8 mouse cellular contexts compared by ENCODE assay signal in genomic region chr8:107424597-107425229, GRCm38 (mm10). TPM values are rescaled to one million over a fixed set of nuclear protein-coding genes. Genes with fewer than 3 reads are reported as not detected.
DNase-seq lines count a peak whose midpoint lies in the region; ATAC-seq and TF ChIP-seq lines count a peak whose summit lies in the region.

Gene Nob1, minus strand, starts transcription at chr8:107425051.

- no peaks in the 10 kb centered on the region for H3K4me1 ChIP-seq in hindbrain, postnatal 0 days (ENCODE audit: insufficient read depth, low read length)

- intact Hi-C loops in gastrocnemius, adult 2 months (cut with DNase I) = loop anchor here (1.0 to 2.0 kb wide), 2 partner anchors 38 to 322 kb away; no protein-coding TSS in a partner anchor
- intact Hi-C loops in left cerebral cortex, adult 2 months (cut with DNase I) = loop anchor here (1.0 to 2.0 kb wide), 2 partner anchors 38 to 320 kb away; no protein-coding TSS in a partner anchor

- no peaks in the 10 kb centered on the region for H3K9me3 ChIP-seq in hindbrain, postnatal 0 days (ENCODE audit: low read length)

- peak within 1 kb of the TSS; percentile 70 for H3K4me2 ChIP-seq in hindbrain, postnatal 0 days (ENCODE audit: low read depth, low read length)

- H3K27me3 ChIP-seq in hindbrain, postnatal 0 days (ENCODE audit: insufficient read depth, low read length) = no peaks in the 10 kb centered on the region

- peak within 1 kb of the TSS; percentile 98 for H3K4me3 ChIP-seq in gastrocnemius, adult 2 months
- peak within 1 kb of the TSS; percentile 68 for H3K4me3 ChIP-seq in hindbrain, postnatal 0 days (ENCODE audit: low read length)
- peak within 1 kb of the TSS; percentile 77 for H3K4me3 ChIP-seq in left cerebral cortex, adult 2 months

- H3K27ac ChIP-seq in gastrocnemius, adult 2 months = peak within 1 kb of the TSS; percentile 87
- H3K27ac ChIP-seq in hindbrain, postnatal 0 days = peak within 1 kb of the TSS; percentile 71; the same call in 1 of the 2 replicates
- H3K27ac ChIP-seq in left cerebral cortex, adult 2 months = peak within 1 kb of the TSS; percentile 92

- H3K36me3 ChIP-seq in hindbrain, postnatal 0 days (ENCODE audit: insufficient read depth, low read length) = peaks cover 17% of the 10 kb centered on the region; the same call in 1 of the 2 replicates

- peak; percentile 99 for ATAC-seq in hindbrain, postnatal 0 days
- peak; percentile 98 for ATAC-seq in megakaryocyte, adult 5-6 weeks (ENCODE audit: poor library complexity, severe bottlenecking)

- no peak; the same call in 1 of the 2 replicates for TF ChIP-seq CTCF in gastrocnemius, adult 2 months (IDR thresholded peaks at IDR 0.05)
- TF ChIP-seq CTCF in hindbrain, postnatal 0 days (IDR thresholded peaks at IDR 0.05; ENCODE audit: low read depth) = peak; percentile 99
- no peak; the same call in none of the 2 replicates for TF ChIP-seq CTCF in left cerebral cortex, adult 2 months (IDR thresholded peaks at IDR 0.05)

- under 1% methylated on average over 50 of the region's 50 CpGs for WGBS in hindbrain, postnatal 0 days

- H3K9ac ChIP-seq in hindbrain, postnatal 0 days (replicated peaks; ENCODE audit: low read length) = peak within 1 kb of the TSS; percentile 71

- DNase-seq in WW6 (ENCODE audit: low read depth, low spot score) = peak; percentile 97
- peak; percentile 97 for DNase-seq in cerebellum, postnatal 4 days (ENCODE audit: low spot score in 2 of 2)
- DNase-seq in gastrocnemius, adult 2 months = peak; percentile 99
- peak; percentile 99 for DNase-seq in hindbrain, postnatal 0 days (ENCODE audit: low spot score)
- peak; percentile 96 to 97 for DNase-seq in left cerebral cortex, adult 2 months (ENCODE audit: extremely low spot score in 1 of 2, low spot score in 2 of 2)
- DNase-seq in right cerebral cortex, adult 2 months (ENCODE audit: low spot score in 2 of 2) = peak; percentile 96 to 98
- peak; percentile 97 for DNase-seq in urinary bladder, postnatal 14 days (ENCODE audit: low spot score)

RNA-seq across cellular contexts. Expression of gene Nob1, which starts in this region (rescaled TPM):
- 10 to 100 TPM; 25.5 to 26.1 TPM for total RNA-seq in gastrocnemius, adult 2 months (2021)
- total RNA-seq in hindbrain, postnatal 0 days (2014; rRNA removed) = 14.7 and 24.9 TPM in 2 replicates
- 48.9 and 49.5 TPM in 2 replicates for polyA plus RNA-seq in hindbrain, postnatal 0 days (2015; fragmentation: Nextera tagmentation; extraction: Ambion mirVana)
- 10 to 100 TPM; 39.4 to 40.6 TPM for total RNA-seq in left cerebral cortex, adult 2 months (2021)
- 16.1 and 16.2 TPM in 2 replicates for total RNA-seq in megakaryocyte, adult 5-6 weeks (2015)
- 8.7 and 12.6 TPM in 2 replicates for total RNA-seq in megakaryocyte, adult 5-6 weeks (2017)

Comparison
In these comparisons a context has a peak if more than half of its experiments do, and no peak if none do; other contexts are left out.
1. Peak in every context shown above with its lines: DNase-seq, ATAC-seq, H3K4me3 ChIP-seq and H3K27ac ChIP-seq.